Mouse (Mus musculus) retina, adult 2 months (tissue): ENCODE measurements around the gene A730049H05Rik.

Source experiments
- DNase-seq: peaks from one replicate; pipeline ENCODE4 v3.0.0-alpha.2; 2012; ENCODE audit warnings: low read depth, low spot score

The A730049H05Rik gene

GRCm38 (mm10) chr6:92816311-92816751 lies at the start of gene A730049H05Rik:
Gene A730049H05Rik, plus strand, starts transcription at chr6:92816478.
- DNase-seq: no peak

- DNase-seq: peak; percentile 34
Observed at GRCm38 (mm10) chr6:92776356-92776755, 39.9 kb upstream of the A730049H05Rik start.

GRCm38 (mm10) chr6:92779140-92779934 lies 36.9 kb upstream of the A730049H05Rik start:
- DNase-seq: no peak

- no peak for DNase-seq
Observed at GRCm38 (mm10) chr6:92779935-92780205, 36.4 kb upstream of the A730049H05Rik start.

- no peak for DNase-seq
Observed at GRCm38 (mm10) chr6:92781446-92781845, 34.8 kb upstream of the A730049H05Rik start.

- peak; percentile 9 for DNase-seq
Observed at GRCm38 (mm10) chr6:92784782-92785181, 31.5 kb upstream of the A730049H05Rik start.

- DNase-seq: no peak
Observed at GRCm38 (mm10) chr6:92786701-92787375, 29.4 kb upstream of the A730049H05Rik start.

- peak; percentile 42 for DNase-seq
Observed at GRCm38 (mm10) chr6:92787376-92787712, 28.9 kb upstream of the A730049H05Rik start.

- no peak for DNase-seq
Observed at GRCm38 (mm10) chr6:92793804-92794203, 22.5 kb upstream of the A730049H05Rik start.

- DNase-seq: no peak
Observed at GRCm38 (mm10) chr6:92801462-92801861, 14.8 kb upstream of the A730049H05Rik start.

GRCm38 (mm10) chr6:92802421-92802820 lies 13.9 kb upstream of the A730049H05Rik start:
- no peak for DNase-seq

- DNase-seq: no peak
Observed at GRCm38 (mm10) chr6:92803213-92803612, 13.1 kb upstream of the A730049H05Rik start.

GRCm38 (mm10) chr6:92804254-92804971 lies 11.9 kb upstream of the A730049H05Rik start:
- no peak for DNase-seq

GRCm38 (mm10) chr6:92809818-92810217 lies 6.5 kb upstream of the A730049H05Rik start:
- DNase-seq: no peak

- no peak for DNase-seq
Observed at GRCm38 (mm10) chr6:92810628-92811027, 5.7 kb upstream of the A730049H05Rik start.

GRCm38 (mm10) chr6:92811566-92811965 lies 4.7 kb upstream of the A730049H05Rik start:
- DNase-seq: no peak

- DNase-seq: no peak
Observed at GRCm38 (mm10) chr6:92812702-92813370, 3.4 kb upstream of the A730049H05Rik start.

GRCm38 (mm10) chr6:92817661-92818060 lies 1.4 kb downstream of the A730049H05Rik start:
- DNase-seq: no peak

- DNase-seq: no peak
Observed at GRCm38 (mm10) chr6:92821606-92822005, 5.3 kb downstream of the A730049H05Rik start.

- DNase-seq: no peak
Observed at GRCm38 (mm10) chr6:92822006-92822405, 5.7 kb downstream of the A730049H05Rik start.

- DNase-seq: no peak
Observed at GRCm38 (mm10) chr6:92823991-92824390, 7.7 kb downstream of the A730049H05Rik start.

- no peak for DNase-seq
Observed at GRCm38 (mm10) chr6:92826561-92826960, 10.3 kb downstream of the A730049H05Rik start.
